Mouse (Mus musculus) layer of hippocampus, postnatal 10 days (tissue): ENCODE results near the gene Daam1. TPM values are rescaled to one million over a fixed set of nuclear protein-coding genes. Genes with fewer than 3 reads are reported as not detected.

Experiments
- DNase-seq, 2 experiments: peaks; one replicate each; pipeline ENCODE4 v3.0.0; 2021; ENCODE audit warnings: low spot score in 2 of 2
- total RNA-seq, 2 experiments: library from RNA; stranded (reverse); gene quantifications; 2 replicates each; pipeline ENCODE4 v1.2.3; 2021

Gene Daam1
- total RNA-seq, 2 experiments from 2014 or later, result 89.9 to 96.7 TPM

DNA sequence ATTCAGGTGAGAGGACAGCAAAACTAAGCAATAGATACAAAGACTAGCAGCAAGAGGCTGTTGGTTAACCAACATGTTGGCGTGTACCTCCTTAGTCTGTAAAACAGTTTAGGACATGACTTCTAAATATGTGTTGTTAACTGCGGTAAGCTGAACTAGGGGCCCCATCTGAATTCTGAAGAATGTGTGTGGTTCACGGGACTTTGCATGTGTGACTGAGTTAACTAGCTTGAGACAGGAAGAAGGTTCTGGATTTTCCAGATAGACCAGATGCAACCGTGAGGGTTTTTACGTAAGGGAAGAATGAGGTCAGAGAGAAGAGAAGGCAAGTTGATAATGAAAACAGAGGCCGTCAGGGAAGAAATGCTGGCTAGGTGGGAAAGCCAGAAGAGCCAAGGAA is 206.2 kb downstream of the Daam1 start:
- DNase-seq, result no peak

- DNase-seq, result no peak
These were observed 208.0 kb downstream of the Daam1 start for GRCm38 (mm10) chr12:72038866-72039265.

- DNase-seq, result no peak
These were observed 208.6 kb downstream of the Daam1 start for GRCm38 (mm10) chr12:72039501-72039900.

GRCm38 (mm10) chr12:72041238-72041637 is 210.4 kb downstream of the Daam1 start:
- no peak for DNase-seq

Other genes starting within 250 kb of the Daam1 start
- gene Gpr135, start 240.0 kb downstream of the Daam1 start, total RNA-seq, result 10 to 100 TPM; 13.8 to 14.6 TPM